Mouse (Mus musculus) mouse embryonic stem cell (cell line): ENCODE measurements around the gene Rpl10-ps3.

ENCODE experiments used
- in situ Hi-C, 2 experiments: fragments of 300-500 bp; cut with MboI; formaldehyde crosslinking; loops; 1 replicate in 1 of 2; 3 replicates in 1 of 2; pipeline ENCODE4 v1.14.3; 2019 to 2020; ENCODE audit warnings: low sequenced_read_pairs in 2 of 2, low pct_unique_long_range_greater_than_20kb in 1 of 2, mixed read lengths in 1 of 2; ENCODE audit not compliant: unreplicated experiment in 1 of 2

The Rpl10-ps3 gene

GRCm38 (mm10) chr9:50319506-50319905 is 25.3 kb downstream of the Rpl10-ps3 start:
- in situ Hi-C loops = no loop called here

- in situ Hi-C loops = no loop called here
These were observed 27.5 kb downstream of the Rpl10-ps3 start for GRCm38 (mm10) chr9:50317299-50317698.

- in situ Hi-C loops = no loop called here
These were observed 29.1 kb downstream of the Rpl10-ps3 start for GRCm38 (mm10) chr9:50315650-50316049.

GRCm38 (mm10) chr9:50311036-50311545 is 33.7 kb downstream of the Rpl10-ps3 start:
- in situ Hi-C loops = no loop called here

- in situ Hi-C loops = no loop called here
These were observed 38.9 kb downstream of the Rpl10-ps3 start for GRCm38 (mm10) chr9:50305666-50306402.

- in situ Hi-C loops = no loop called here
These were observed 39.7 kb downstream of the Rpl10-ps3 start for GRCm38 (mm10) chr9:50305046-50305445.

GRCm38 (mm10) chr9:50304004-50304403 is 40.8 kb downstream of the Rpl10-ps3 start:
- in situ Hi-C loops = no loop called here

- in situ Hi-C loops = no loop called here
These were observed 43.0 kb downstream of the Rpl10-ps3 start for GRCm38 (mm10) chr9:50301722-50302121.

- in situ Hi-C loops = no loop called here
These were observed 46.4 kb downstream of the Rpl10-ps3 start for GRCm38 (mm10) chr9:50298389-50298788.
